Comparison of ENCODE assay signal across 9 mouse cellular contexts in genomic region chr14:124675654-124676505, GRCm38 (mm10). TPM values are rescaled to one million over a fixed set of nuclear protein-coding genes. Genes with fewer than 3 reads are reported as not detected.
DNase-seq lines count a peak whose midpoint lies in the region; ATAC-seq and TF ChIP-seq lines count a peak whose summit lies in the region.
"Had no signal": no experiment of that assay in that cellular context is flagged by ENCODE, and none has a peak within 500 bp of the region (broad histone marks: within the 10 kb centered on the region; RNA-seq: fewer than 3 reads in every experiment).

No protein-coding gene starts in this region.

- H3K27me3 ChIP-seq in cerebellum, adult 2 months (ENCODE audit: control insufficient read depth, insufficient read depth, low read length), result no peaks in the 10 kb centered on the region
- peaks cover 15% of the 10 kb centered on the region; the same call in 1 of the 2 replicates for H3K27me3 ChIP-seq in midbrain, embryonic 12.5 days

- peak overlapping the region; percentile 94 for H3K4me3 ChIP-seq in cerebellum, adult 2 months (replicated peaks; ENCODE audit: insufficient read depth, low read depth, low read length)
- peak overlapping the region; percentile 62 for H3K4me3 ChIP-seq in layer of hippocampus, adult 2 months
- peak overlapping the region; percentile 52 for H3K4me3 ChIP-seq in midbrain, embryonic 12.5 days
- H3K4me3 ChIP-seq: megakaryocyte, embryonic 14.5 days had no signal

- no peaks in the 10 kb centered on the region for H3K36me3 ChIP-seq in midbrain, embryonic 12.5 days

- TF ChIP-seq CTCF in brain, embryonic 14.5 days (IDR thresholded peaks at IDR 0.05; ENCODE audit: borderline replicate concordance, extremely low read depth, insufficient read depth, insufficient read length), result no peak
- TF ChIP-seq CTCF in cerebellum, adult 2 months (IDR thresholded peaks at IDR 0.05; ENCODE audit: borderline replicate concordance, insufficient read depth, low read depth, low read length), result no peak
- TF ChIP-seq CTCF in layer of hippocampus, adult 2 months (conservative IDR thresholded peaks at IDR 0.05), result no peak

- peak; percentile 73 for DNase-seq in brain, embryonic 14.5 days (ENCODE audit: low read depth)
- peak; percentile 74 to 78 for DNase-seq in cerebellum, adult 2 months
- peak; percentile 59 to 61 for DNase-seq in layer of hippocampus, adult 2 months (ENCODE audit: low spot score in 2 of 2)
- no peak for DNase-seq in spleen, postnatal 36 days (ENCODE audit: low spot score in 2 of 2)
- no peak for DNase-seq in lung, postnatal 25 days (ENCODE audit: low spot score)
- DNase-seq in gastrocnemius, postnatal 14 days, result no peak

- no peak for TF ChIP-seq POLR2A in brain, embryonic 14.5 days (IDR thresholded peaks at IDR 0.05; ENCODE audit: borderline replicate concordance, extremely low read depth, insufficient read depth, insufficient read length, poor library complexity, severe bottlenecking)
- peak; percentile 53; the same call in 1 of the 2 replicates for TF ChIP-seq POLR2A in cerebellum, adult 2 months (IDR thresholded peaks at IDR 0.05; ENCODE audit: borderline replicate concordance, insufficient read depth, low read length)

- intact Hi-C loops in gastrocnemius, postnatal 14 days (cut with DNase I; ENCODE audit: low total_unique reads), result no loop called here

- H3K9me3 ChIP-seq in midbrain, embryonic 12.5 days, result no peaks in the 10 kb centered on the region

- no peaks in the 10 kb centered on the region; the same call in 1 of the 2 replicates for H3K4me1 ChIP-seq in cerebellum, adult 2 months (ENCODE audit: control insufficient read depth, insufficient read depth, low read length)
- H3K4me1 ChIP-seq in midbrain, embryonic 12.5 days, result peaks cover 21% of the 10 kb centered on the region

- 3% methylated on average over 23 of the region's 23 CpGs for WGBS in cerebellum, adult 2 months
- 7% methylated on average over 23 of the region's 23 CpGs for WGBS in midbrain, embryonic 12.5 days

- ATAC-seq in frontal cortex, adult (ENCODE audit: low TSS enrichment), result peak; percentile 69
- peak; percentile 38 for ATAC-seq in midbrain, embryonic 12.5 days (ENCODE audit: low FRiP score, low read depth)

- H3K27ac ChIP-seq in cerebellum, adult 2 months (ENCODE audit: insufficient read depth, low read length), result peak overlapping the region; percentile 93
- peak overlapping the region; percentile 96 for H3K27ac ChIP-seq in layer of hippocampus, adult 2 months
- peak overlapping the region; percentile 56; the same call in 1 of the 2 replicates for H3K27ac ChIP-seq in midbrain, embryonic 12.5 days (replicated peaks)

- H3K4me2 ChIP-seq in midbrain, embryonic 12.5 days (replicated peaks), result peak overlapping the region; percentile 88

- peak overlapping the region; percentile 64 for H3K9ac ChIP-seq in midbrain, embryonic 12.5 days (replicated peaks)

RNA-seq across cellular contexts. Expression of gene Fgf14, which starts 1.0 kb away (rescaled TPM):
- 10.9 and 13.4 TPM in 2 replicates for polyA plus RNA-seq in brain, embryonic 14.5 days (2012; rRNA removed)
- 32.5 and 41.1 TPM in 2 replicates for polyA plus RNA-seq in cerebellum, adult 2 months (2012; rRNA removed)
- total RNA-seq in layer of hippocampus, adult 2 months (2021), result 10 to 100 TPM; 35.8 to 39.1 TPM
- 11.3 and 11.6 TPM in 2 replicates for polyA plus RNA-seq in midbrain, embryonic 12.5 days (2016; fragmentation: Nextera tagmentation; extraction: Ambion mirVana)
- total RNA-seq in gastrocnemius, postnatal 14 days (2021), result not detected

Comparison
In these comparisons a context has a peak if more than half of its experiments do, and no peak if none do; other contexts are left out.
1. DNase-seq: peak in brain, embryonic 14.5 days (single experiment), cerebellum, adult 2 months (2 of 2) and layer of hippocampus, adult 2 months (2 of 2); none in spleen, postnatal 36 days (0 of 2), lung, postnatal 25 days (single experiment) and gastrocnemius, postnatal 14 days (single experiment).
2. Peak in every context shown above with its lines, with median percentiles within 50 percentile points of each other: H3K27ac ChIP-seq and H3K4me3 ChIP-seq.